Mouse (Mus musculus): ENCODE measurements at regions not wholly inside any gene's neighbourhood (a gene's known extent, or its start where the extent isn't known, plus 50 kb on each side); places are given as distances from the start of the nearest gene placed in this dataset.

- Histone ChIP-seq H3K27me3 (replicated peaks; ENCODE audit: control insufficient read depth, insufficient read depth, low read length) (no peaks in the 10 kb centered on the region), H3K36me3 (ENCODE audit: control insufficient read depth, insufficient read depth) (no peaks in the 10 kb centered on the region), H3K4me1 (replicated peaks; ENCODE audit: control insufficient read depth, insufficient read depth, low read length) (0 out of 2 replicates have a peak, but pooled peaks cover 5% of the 10 kb centered on the region), H3K4me3 (replicated peaks; ENCODE audit: low read length) (no peak overlapping the region), H3K9ac (replicated peaks; ENCODE audit: low read depth, low read length) (no peak overlapping the region), H3K9me3 (ENCODE audit: control insufficient read depth, low read length) (no peaks in the 10 kb centered on the region), H3K4me2 (ENCODE audit: low read length) (no peak overlapping the region), H3K27ac (ENCODE audit: low read length) (no peak overlapping the region)
- 56% methylated on average over 4 of the region's 4 CpGs for WGBS
- no peak for ATAC-seq
Observed at GRCm38 (mm10) chr6:17195538-17195937, 85.4 kb upstream of the Cav2 start.

GRCm38 (mm10) chr6:17197728-17198397, 83.1 kb upstream of the Cav2 start:
- ATAC-seq, result no peak
- 0 out of 2 replicates have a peak, but pooled peaks cover 5% of the 10 kb centered on the region for H3K4me1 ChIP-seq (replicated peaks; ENCODE audit: control insufficient read depth, insufficient read depth, low read length)
- no peak overlapping the region for H3K27ac ChIP-seq (ENCODE audit: low read length)
- H3K4me3 ChIP-seq (replicated peaks; ENCODE audit: low read length), result no peak overlapping the region
- no peaks in the 10 kb centered on the region for H3K27me3 ChIP-seq (replicated peaks; ENCODE audit: control insufficient read depth, insufficient read depth, low read length)
- H3K9ac ChIP-seq (replicated peaks; ENCODE audit: low read depth, low read length), result no peak overlapping the region
- H3K9me3 ChIP-seq (ENCODE audit: control insufficient read depth, low read length), result no peaks in the 10 kb centered on the region
- H3K4me2 ChIP-seq (ENCODE audit: low read length), result no peak overlapping the region
- no peaks in the 10 kb centered on the region for H3K36me3 ChIP-seq (ENCODE audit: control insufficient read depth, insufficient read depth)
- 67% methylated on average over 18 of the region's 18 CpGs for WGBS

- Histone ChIP-seq H3K4me1 (replicated peaks; ENCODE audit: control insufficient read depth, insufficient read depth, low read length) (0 out of 2 replicates have a peak, but pooled peaks cover 5% of the 10 kb centered on the region), H3K9ac (replicated peaks; ENCODE audit: low read depth, low read length) (no peak overlapping the region), H3K27ac (ENCODE audit: low read length) (no peak overlapping the region), H3K4me3 (replicated peaks; ENCODE audit: low read length) (no peak overlapping the region), H3K4me2 (ENCODE audit: low read length) (no peak overlapping the region), H3K9me3 (ENCODE audit: control insufficient read depth, low read length) (no peaks in the 10 kb centered on the region), H3K27me3 (replicated peaks; ENCODE audit: control insufficient read depth, insufficient read depth, low read length) (no peaks in the 10 kb centered on the region), H3K36me3 (ENCODE audit: control insufficient read depth, insufficient read depth) (no peaks in the 10 kb centered on the region)
- peak; percentile 65 for ATAC-seq
- 51% methylated on average over 9 of the region's 9 CpGs for WGBS
Observed at GRCm38 (mm10) chr6:17198876-17199275, 82.1 kb upstream of the Cav2 start.

- no peaks in the 10 kb centered on the region for H3K36me3 ChIP-seq (ENCODE audit: control insufficient read depth, insufficient read depth)
Observed at GRCm38 (mm10) chr6:17201916-17202636, 78.9 kb upstream of the Cav2 start.

GRCm38 (mm10) chr6:17203302-17203701, 77.7 kb upstream of the Cav2 start:
- H3K36me3 ChIP-seq (ENCODE audit: control insufficient read depth, insufficient read depth), result no peaks in the 10 kb centered on the region
- H3K9ac ChIP-seq (replicated peaks; ENCODE audit: low read depth, low read length), result no peak overlapping the region
- no peaks in the 10 kb centered on the region for H3K27me3 ChIP-seq (replicated peaks; ENCODE audit: control insufficient read depth, insufficient read depth, low read length)
- no peak overlapping the region for H3K27ac ChIP-seq (ENCODE audit: low read length)
- WGBS, result 94% methylated on average over 5 of the region's 5 CpGs
- no peak overlapping the region for H3K4me2 ChIP-seq (ENCODE audit: low read length)
- no peaks in the 10 kb centered on the region for H3K9me3 ChIP-seq (ENCODE audit: control insufficient read depth, low read length)
- no peak for ATAC-seq
- no peak overlapping the region for H3K4me3 ChIP-seq (replicated peaks; ENCODE audit: low read length)
- 0 out of 2 replicates have a peak, but pooled peaks cover 5% of the 10 kb centered on the region for H3K4me1 ChIP-seq (replicated peaks; ENCODE audit: control insufficient read depth, insufficient read depth, low read length)

More at GRCm38 (mm10) chr6:17201916-17202636, 78.9 kb upstream of the Cav2 start:
- 0 out of 2 replicates have a peak, but pooled peaks have one; percentile 21 for ATAC-seq
- 81% methylated on average over 6 of the region's 6 CpGs for WGBS
- Histone ChIP-seq H3K9me3 (ENCODE audit: control insufficient read depth, low read length) (no peaks in the 10 kb centered on the region), H3K4me2 (ENCODE audit: low read length) (no peak overlapping the region), H3K27me3 (replicated peaks; ENCODE audit: control insufficient read depth, insufficient read depth, low read length) (no peaks in the 10 kb centered on the region), H3K4me1 (replicated peaks; ENCODE audit: control insufficient read depth, insufficient read depth, low read length) (0 out of 2 replicates have a peak, but pooled peaks cover 5% of the 10 kb centered on the region), H3K27ac (ENCODE audit: low read length) (no peak overlapping the region), H3K4me3 (replicated peaks; ENCODE audit: low read length) (no peak overlapping the region), H3K9ac (replicated peaks; ENCODE audit: low read depth, low read length) (no peak overlapping the region)

GRCm38 (mm10) chr6:17203900-17204686, 76.9 kb upstream of the Cav2 start:
- Histone ChIP-seq H3K9ac (replicated peaks; ENCODE audit: low read depth, low read length) (no peak overlapping the region), H3K9me3 (ENCODE audit: control insufficient read depth, low read length) (no peaks in the 10 kb centered on the region), H3K4me2 (ENCODE audit: low read length) (no peak overlapping the region), H3K4me1 (replicated peaks; ENCODE audit: control insufficient read depth, insufficient read depth, low read length) (0 out of 2 replicates have a peak, but pooled peaks cover 1% of the 10 kb centered on the region), H3K4me3 (replicated peaks; ENCODE audit: low read length) (no peak overlapping the region), H3K27me3 (replicated peaks; ENCODE audit: control insufficient read depth, insufficient read depth, low read length) (no peaks in the 10 kb centered on the region), H3K36me3 (ENCODE audit: control insufficient read depth, insufficient read depth) (no peaks in the 10 kb centered on the region), H3K27ac (ENCODE audit: low read length) (no peak overlapping the region)
- peak; percentile 39; the same call in 1 of the 2 replicates for ATAC-seq
- WGBS, result 32% methylated on average over 9 of the region's 9 CpGs

GRCm38 (mm10) chr6:17206932-17207331, 74.1 kb upstream of the Cav2 start:
- Histone ChIP-seq H3K36me3 (ENCODE audit: control insufficient read depth, insufficient read depth) (no peaks in the 10 kb centered on the region), H3K9ac (replicated peaks; ENCODE audit: low read depth, low read length) (no peak overlapping the region), H3K9me3 (ENCODE audit: control insufficient read depth, low read length) (no peaks in the 10 kb centered on the region), H3K4me3 (replicated peaks; ENCODE audit: low read length) (no peak overlapping the region), H3K4me2 (ENCODE audit: low read length) (no peak overlapping the region), H3K27ac (ENCODE audit: low read length) (no peak overlapping the region), H3K4me1 (replicated peaks; ENCODE audit: control insufficient read depth, insufficient read depth, low read length) (no peaks in the 10 kb centered on the region), H3K27me3 (replicated peaks; ENCODE audit: control insufficient read depth, insufficient read depth, low read length) (no peaks in the 10 kb centered on the region)
- 98% methylated on average over 3 of the region's 3 CpGs for WGBS
- ATAC-seq, result no peak

GRCm38 (mm10) chr6:17209792-17210191, 71.2 kb upstream of the Cav2 start:
- Histone ChIP-seq H3K27me3 (replicated peaks; ENCODE audit: control insufficient read depth, insufficient read depth, low read length) (no peaks in the 10 kb centered on the region), H3K27ac (ENCODE audit: low read length) (no peak overlapping the region), H3K4me1 (replicated peaks; ENCODE audit: control insufficient read depth, insufficient read depth, low read length) (no peaks in the 10 kb centered on the region), H3K36me3 (ENCODE audit: control insufficient read depth, insufficient read depth) (no peaks in the 10 kb centered on the region), H3K4me2 (ENCODE audit: low read length) (no peak overlapping the region), H3K9ac (replicated peaks; ENCODE audit: low read depth, low read length) (no peak overlapping the region), H3K4me3 (replicated peaks; ENCODE audit: low read length) (no peak overlapping the region), H3K9me3 (ENCODE audit: control insufficient read depth, low read length) (no peaks in the 10 kb centered on the region)
- ATAC-seq, result no peak
- 66% methylated on average over 4 of the region's 4 CpGs for WGBS

- no peaks in the 10 kb centered on the region for H3K27me3 ChIP-seq (replicated peaks; ENCODE audit: control insufficient read depth, insufficient read depth, low read length)
- peak; percentile 38; the same call in 1 of the 2 replicates for ATAC-seq
- H3K4me2 ChIP-seq (ENCODE audit: low read length), result no peak overlapping the region
- no peaks in the 10 kb centered on the region for H3K9me3 ChIP-seq (ENCODE audit: control insufficient read depth, low read length)
- H3K9ac ChIP-seq (replicated peaks; ENCODE audit: low read depth, low read length), result no peak overlapping the region
- 56% methylated on average over 5 of the region's 5 CpGs for WGBS
- no peaks in the 10 kb centered on the region for H3K36me3 ChIP-seq (ENCODE audit: control insufficient read depth, insufficient read depth)
- no peak overlapping the region for H3K4me3 ChIP-seq (replicated peaks; ENCODE audit: low read length)
- no peaks in the 10 kb centered on the region for H3K4me1 ChIP-seq (replicated peaks; ENCODE audit: control insufficient read depth, insufficient read depth, low read length)
- H3K27ac ChIP-seq (ENCODE audit: low read length), result no peak overlapping the region
Observed at GRCm38 (mm10) chr6:17211346-17211745, 69.6 kb upstream of the Cav2 start.

Measured in forebrain, embryonic 16.5 days (tissue).